27 mouse cellular contexts compared by ENCODE assay signal in the genomic region with DNA sequence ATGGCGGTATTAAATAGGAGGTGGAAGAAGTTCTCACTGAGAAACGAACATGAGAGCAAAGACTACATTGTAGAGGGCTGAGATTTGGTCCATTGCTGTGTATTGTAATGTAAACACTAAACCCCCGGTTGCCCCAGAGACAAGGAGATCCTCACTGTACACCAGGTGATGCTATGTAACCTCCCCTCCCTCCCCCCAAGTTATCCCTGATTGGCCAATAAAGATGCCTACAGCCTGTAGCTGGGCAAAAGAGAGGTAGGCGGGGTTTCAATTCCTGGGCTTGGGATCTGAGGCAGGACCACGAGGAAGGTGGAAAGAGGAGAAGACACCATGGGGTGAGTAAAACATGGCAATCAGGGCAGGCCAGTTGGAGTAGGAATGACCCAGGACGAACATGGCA. TPM values are rescaled to one million over a fixed set of nuclear protein-coding genes. Genes with fewer than 3 reads are reported as not detected.
"Had no signal": no experiment of that assay in that cellular context is flagged by ENCODE, and none has a peak within 500 bp of the region (broad histone marks: within the 10 kb centered on the region; RNA-seq: fewer than 3 reads in every experiment).

No protein-coding gene starts in this region.

- H3K27me3 ChIP-seq: hindbrain, embryonic 12.5 days; intestine, embryonic 15.5 days; limb, embryonic 12.5 days; liver, embryonic 13.5 days; liver, embryonic 15.5 days had no signal

- H3K27ac ChIP-seq: gastrocnemius, adult 2 months; hindbrain, embryonic 10.5 days; hindbrain, embryonic 12.5 days; hindbrain, embryonic 14.5 days; intestine, embryonic 15.5 days; layer of hippocampus, adult 2 months; left cerebral cortex, adult 2 months; limb, embryonic 10.5 days; limb, embryonic 12.5 days; liver, embryonic 13.5 days; liver, embryonic 15.5 days had no signal

- H3K9ac ChIP-seq: heart, embryonic 12.5 days; hindbrain, embryonic 12.5 days; hindbrain, embryonic 14.5 days; intestine, embryonic 15.5 days; limb, embryonic 12.5 days; liver, embryonic 13.5 days; liver, embryonic 15.5 days had no signal

- H3K4me3 ChIP-seq: gastrocnemius, adult 2 months; heart, embryonic 12.5 days; hindbrain, embryonic 10.5 days; hindbrain, embryonic 12.5 days; intestine, embryonic 15.5 days; layer of hippocampus, adult 2 months; left cerebral cortex, adult 2 months; limb, embryonic 10.5 days; limb, embryonic 12.5 days; liver, embryonic 13.5 days; liver, embryonic 15.5 days had no signal

- DNase-seq: gastrocnemius, adult 2 months; gastrocnemius, postnatal 10 days; gastrocnemius, postnatal 25 days; heart, postnatal 10 days; heart, postnatal 4 days; kidney, adult 18-20 months; kidney, adult 8-10 months; kidney, postnatal 10 days; kidney, postnatal 25 days; kidney, postnatal 4 days; liver; liver, embryonic 13.5 days had no signal

- H3K36me3 ChIP-seq: heart, embryonic 12.5 days; hindbrain, embryonic 10.5 days; hindbrain, embryonic 12.5 days; intestine, embryonic 15.5 days; limb, embryonic 10.5 days; limb, embryonic 12.5 days; liver, embryonic 13.5 days; liver, embryonic 15.5 days had no signal

- H3K4me1 ChIP-seq: heart, embryonic 12.5 days; hindbrain, embryonic 10.5 days; hindbrain, embryonic 12.5 days; intestine, embryonic 15.5 days; limb, embryonic 10.5 days; limb, embryonic 12.5 days; liver, embryonic 13.5 days; liver, embryonic 15.5 days had no signal

RNA-seq across cellular contexts. Expression of a gene that starts 2.2 kb away (rescaled TPM):
- total RNA-seq: granulocyte monocyte progenitor cell, adult 5-6 weeks had no signal

RNA-seq across cellular contexts. Expression of a gene that starts 42.1 kb away (rescaled TPM):
- total RNA-seq: gastrocnemius, adult 2 months; gastrocnemius, postnatal 10 days; gastrocnemius, postnatal 25 days; gastrocnemius, postnatal 4 days; granulocyte monocyte progenitor cell, adult 5-6 weeks; heart, postnatal 10 days; heart, postnatal 25 days had no signal
- polyA plus RNA-seq: inflammation-experienced regulatory T-cells, adult 6 months; liver, embryonic 11.5 days; liver, embryonic 13.5 days; liver, embryonic 15.5 days had no signal
